Mouse (Mus musculus) gastrocnemius, postnatal 10 days (tissue): ENCODE results near the gene Cdca5. TPM values are rescaled to one million over a fixed set of nuclear protein-coding genes. Genes with fewer than 3 reads are reported as not detected.
"Not testable (repeated sequence)": the region's sequence is repeated elsewhere in the genome, so short reads cannot be mapped to it uniquely, and the experiment has no call there.

ENCODE experiments used
- DNase-seq: peaks from one replicate; pipeline ENCODE4 v3.0.0; 2021; ENCODE audit warnings: mixed read lengths
- total RNA-seq, 2 experiments: library from RNA; stranded (reverse); gene quantifications; 2 replicates each; pipeline ENCODE4 v1.2.3; 2021

Cdca5 gene
- total RNA-seq, 2 experiments from 2014 or later = 3.5 to 4.1 TPM

DNA sequence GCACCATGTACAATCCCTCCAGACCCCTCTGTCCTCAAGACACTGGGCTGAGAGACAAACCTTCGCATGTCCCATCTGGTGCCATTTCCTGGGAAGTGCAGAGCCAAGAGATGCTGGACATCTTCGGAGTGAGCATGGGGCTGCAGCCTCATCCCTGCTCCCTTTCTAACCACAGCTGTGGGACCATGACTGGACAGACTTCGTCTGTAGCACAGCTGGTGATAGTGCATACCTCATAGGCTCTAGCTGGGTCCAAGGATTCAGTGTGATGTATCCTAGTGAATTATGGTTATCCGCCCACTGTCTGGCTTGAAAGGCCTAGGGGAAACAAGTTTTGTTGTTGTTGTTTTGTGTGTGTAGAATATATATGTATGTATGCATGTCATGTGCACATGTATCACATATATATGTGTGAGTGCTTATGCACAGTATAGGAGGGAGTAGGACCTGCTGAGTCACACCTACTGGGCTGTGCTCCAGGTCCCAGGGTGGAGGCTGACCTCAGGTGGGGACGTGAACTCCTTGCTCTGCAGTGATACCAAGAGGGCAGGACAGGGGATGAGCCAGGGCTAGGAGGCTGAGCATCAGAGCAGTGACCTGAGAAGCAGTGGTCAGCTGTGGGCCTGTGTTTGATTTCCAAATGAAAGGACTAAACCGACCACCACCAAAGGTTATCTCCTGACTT lies 17.5 kb downstream of the Cdca5 start:
- no peak for DNase-seq

DNA sequence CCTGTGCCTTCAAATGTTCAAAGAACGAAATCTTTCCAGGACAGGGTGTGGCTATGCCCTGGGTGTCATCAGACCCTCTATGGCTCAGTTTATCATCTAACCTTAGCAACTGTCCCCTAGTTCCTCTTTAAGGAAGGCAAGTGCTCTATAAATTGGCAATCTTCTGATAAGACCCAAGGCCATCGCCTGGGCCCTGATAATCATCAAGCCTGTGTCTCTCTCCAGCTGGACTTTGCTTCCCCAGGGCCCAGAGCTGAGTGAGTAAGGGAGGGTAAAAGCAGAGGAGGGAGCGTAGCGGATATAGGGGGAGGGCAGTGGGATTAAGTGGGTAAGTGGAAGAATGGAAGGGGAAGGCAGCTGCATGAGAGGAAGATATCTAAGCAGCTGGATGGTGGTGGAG lies 19.7 kb downstream of the Cdca5 start:
- no peak for DNase-seq

- DNase-seq = no peak
Observed at GRCm38 (mm10) chr19:6105586-6105985, 20.8 kb downstream of the Cdca5 start, which contains the start of gene Naaladl1. TSS of gene Naaladl1 (plus strand) at chr19:6105782.

DNA sequence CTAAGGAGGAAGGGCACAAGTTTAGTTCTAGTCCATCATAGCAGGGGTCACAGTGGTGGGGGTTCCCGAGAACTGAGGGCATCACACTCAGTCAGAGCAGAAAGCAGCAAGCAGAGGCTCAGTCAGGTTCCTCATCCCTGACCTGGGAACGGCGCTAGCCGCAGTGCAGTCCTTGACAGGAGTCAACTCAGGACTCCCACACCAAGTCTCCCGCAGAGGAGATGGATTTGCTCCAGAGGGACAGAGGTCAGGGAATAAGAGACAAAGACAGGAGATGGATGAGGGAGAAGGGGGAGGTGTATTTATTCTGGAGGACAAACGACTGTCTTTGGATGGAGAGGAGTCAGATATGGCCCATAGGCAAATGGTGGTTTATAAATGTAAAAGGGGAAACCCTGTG lies 28.3 kb downstream of the Cdca5 start:
- no peak for DNase-seq

- no peak for DNase-seq
Observed at GRCm38 (mm10) chr19:6116113-6116850, 31.5 kb downstream of the Cdca5 start.

GRCm38 (mm10) chr19:6117346-6117985 lies 32.7 kb downstream of the Cdca5 start:
- DNase-seq = no peak

DNA sequence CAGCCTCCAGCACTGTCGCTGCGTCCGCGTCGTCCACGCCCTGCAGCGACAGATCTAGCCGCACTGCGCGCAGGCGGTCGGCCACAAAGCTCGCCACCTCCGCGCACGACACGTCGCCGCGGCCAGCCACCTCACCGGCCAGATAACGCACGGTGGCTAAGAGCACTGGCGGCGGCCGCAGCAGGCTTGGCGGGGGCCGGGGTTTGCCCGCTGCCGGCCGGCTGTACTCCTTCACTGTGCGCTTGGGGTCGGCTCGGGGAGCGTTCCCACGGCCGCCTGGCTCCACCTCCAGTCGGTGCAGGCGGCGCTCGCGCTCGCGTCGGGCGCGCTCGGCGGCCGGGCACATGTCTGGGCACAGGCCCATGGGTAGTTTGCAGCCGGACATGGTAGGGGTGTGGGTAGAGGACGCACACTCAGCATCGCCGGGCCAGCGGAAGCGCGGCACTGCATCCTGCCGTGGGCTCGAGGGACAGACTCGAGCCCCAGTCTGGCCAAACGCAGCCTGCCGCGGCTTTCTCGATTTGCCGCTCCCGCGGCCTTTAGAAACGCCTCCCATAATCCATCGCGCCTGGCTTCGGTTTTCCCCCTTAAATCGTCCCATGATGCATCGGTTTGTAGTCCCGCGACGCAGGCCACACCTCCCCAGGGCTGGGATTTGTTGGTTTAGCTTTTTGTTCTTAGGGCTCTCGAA lies 33.3 kb downstream of the Cdca5 start, which contains the start of gene Sac3d1:
Gene Sac3d1, minus strand, starts transcription at position 665 of the 691 bp plus-strand sequence.
- peak; percentile 83 for DNase-seq

DNA sequence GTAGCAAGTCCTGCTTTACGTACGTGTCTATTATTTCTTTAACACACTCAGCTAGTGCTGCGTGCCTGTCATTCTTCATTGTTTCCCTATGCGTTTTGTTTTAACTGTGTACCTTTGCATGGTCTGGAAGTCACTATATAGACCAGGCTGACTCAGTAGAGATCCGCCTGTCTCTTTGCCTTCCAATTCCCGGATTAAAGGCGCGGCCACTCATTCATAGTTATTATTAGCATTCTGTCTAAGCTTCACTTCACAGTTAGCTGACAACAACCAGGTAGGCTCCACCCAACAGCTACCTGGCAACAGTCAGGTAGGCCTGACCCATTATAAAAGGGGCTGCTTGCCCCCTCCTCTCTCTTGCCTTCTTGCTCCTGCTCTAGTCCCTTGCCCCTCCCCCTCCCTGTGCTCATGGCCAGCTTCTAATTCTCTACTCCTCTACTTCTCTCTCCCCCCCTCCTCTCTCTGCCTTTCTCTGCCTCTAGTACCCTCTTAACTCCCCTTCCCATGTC lies 33.9 kb downstream of the Cdca5 start:
- no peak for DNase-seq

GRCm38 (mm10) chr19:6121761-6122160 lies 37.0 kb downstream of the Cdca5 start:
- no peak for DNase-seq

DNA sequence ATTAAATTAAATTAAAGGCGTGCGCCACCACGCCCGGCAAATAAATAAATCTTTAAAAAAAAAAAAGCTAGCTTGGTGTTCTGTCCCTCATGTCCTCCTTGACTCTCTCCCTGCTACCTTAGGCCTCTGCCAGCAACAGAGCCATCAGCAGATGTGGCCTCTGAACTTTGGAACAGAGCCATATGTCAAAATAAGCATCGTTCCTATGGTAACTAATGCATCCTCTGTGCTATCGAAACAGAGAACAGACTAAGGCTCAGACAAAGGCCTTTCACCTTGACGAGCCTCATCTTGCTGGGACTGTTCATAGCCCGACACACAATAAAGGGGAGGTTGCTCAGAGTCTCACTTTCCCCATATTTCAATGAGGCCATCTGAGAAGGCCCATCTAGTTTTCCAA lies 38.5 kb downstream of the Cdca5 start:
- DNase-seq = no peak

DNA sequence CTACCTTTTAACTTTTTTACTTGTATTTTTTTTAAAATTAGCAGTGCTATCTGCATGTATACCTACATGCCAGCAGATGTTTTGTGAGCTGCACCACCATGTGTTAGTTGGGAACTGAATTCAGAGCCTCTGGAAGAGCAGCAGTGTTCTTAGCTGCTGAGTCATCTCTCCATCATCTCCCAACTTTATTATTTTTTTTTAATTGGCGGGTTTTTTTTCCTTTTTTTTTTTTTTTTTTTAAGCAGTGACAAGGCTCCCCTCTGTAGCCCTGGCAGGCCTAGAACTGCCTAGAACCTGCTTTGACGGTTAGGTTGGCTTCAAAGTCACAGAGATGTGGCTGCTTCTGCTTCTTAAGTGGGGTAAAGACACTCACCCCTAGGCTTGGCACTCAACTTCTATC lies 40.1 kb downstream of the Cdca5 start:
- no peak for DNase-seq

DNA sequence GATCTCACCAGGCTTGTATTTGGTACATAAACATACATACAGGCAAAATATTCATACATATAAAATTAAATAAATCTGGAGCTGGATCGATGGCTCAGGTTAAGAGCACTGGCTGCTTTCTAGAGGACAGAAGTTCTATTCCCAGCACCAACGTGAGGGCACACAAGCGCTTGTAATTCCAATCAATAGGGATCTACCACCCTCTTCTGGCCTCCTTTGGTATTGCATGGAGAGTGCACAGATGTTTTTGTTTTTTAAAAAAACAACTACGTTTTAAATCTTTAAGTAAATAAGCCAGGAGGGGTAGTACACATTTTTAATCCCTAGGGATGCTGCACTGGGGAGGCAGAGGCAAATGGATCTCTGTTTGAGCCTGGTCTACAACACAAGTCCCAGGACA lies 41.5 kb downstream of the Cdca5 start:
- DNase-seq = peak; percentile 57

GRCm38 (mm10) chr19:6126789-6127580 lies 42.2 kb downstream of the Cdca5 start:
- DNase-seq = no peak

- DNase-seq = peak; percentile 90
Observed at GRCm38 (mm10) chr19:6127760-6128341, 43.1 kb downstream of the Cdca5 start, which contains the start of gene Snx15. TSS of gene Snx15 (minus strand) at chr19:6128304.

DNA sequence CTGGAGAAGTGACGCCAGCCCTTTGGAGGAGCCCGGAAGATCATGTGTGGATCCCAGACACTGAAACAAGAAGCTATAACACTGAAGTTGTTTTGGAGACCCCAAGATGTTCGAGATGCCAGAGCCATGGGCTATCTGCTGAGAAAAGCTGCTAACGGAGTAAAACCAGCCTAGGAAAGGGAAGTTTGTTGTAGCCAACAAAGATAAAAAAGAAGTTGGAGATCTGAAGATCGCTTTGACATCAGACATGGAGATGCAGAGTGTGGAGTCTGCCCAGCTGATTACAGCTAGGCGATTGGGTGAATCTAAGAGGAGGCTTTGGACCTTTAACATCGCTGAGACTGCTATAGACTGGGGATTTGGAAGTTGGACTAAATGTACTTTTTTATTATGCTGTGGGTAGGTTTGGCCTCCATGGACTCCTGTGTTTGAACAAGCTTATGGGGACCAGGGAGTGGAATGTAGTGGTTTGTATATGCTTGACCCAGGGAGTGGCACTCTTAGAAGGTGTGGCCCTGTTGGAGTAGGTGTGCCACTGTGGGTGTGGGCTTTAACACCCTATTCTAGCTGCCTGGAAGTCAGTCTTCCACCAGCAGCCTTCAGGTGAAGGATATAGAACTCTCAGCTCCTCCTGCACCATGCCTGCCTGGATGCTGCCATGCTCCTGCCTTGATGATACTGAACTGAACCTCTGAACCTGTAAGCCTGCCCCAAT lies 45.8 kb downstream of the Cdca5 start:
- DNase-seq = not testable (repeated sequence)

DNA sequence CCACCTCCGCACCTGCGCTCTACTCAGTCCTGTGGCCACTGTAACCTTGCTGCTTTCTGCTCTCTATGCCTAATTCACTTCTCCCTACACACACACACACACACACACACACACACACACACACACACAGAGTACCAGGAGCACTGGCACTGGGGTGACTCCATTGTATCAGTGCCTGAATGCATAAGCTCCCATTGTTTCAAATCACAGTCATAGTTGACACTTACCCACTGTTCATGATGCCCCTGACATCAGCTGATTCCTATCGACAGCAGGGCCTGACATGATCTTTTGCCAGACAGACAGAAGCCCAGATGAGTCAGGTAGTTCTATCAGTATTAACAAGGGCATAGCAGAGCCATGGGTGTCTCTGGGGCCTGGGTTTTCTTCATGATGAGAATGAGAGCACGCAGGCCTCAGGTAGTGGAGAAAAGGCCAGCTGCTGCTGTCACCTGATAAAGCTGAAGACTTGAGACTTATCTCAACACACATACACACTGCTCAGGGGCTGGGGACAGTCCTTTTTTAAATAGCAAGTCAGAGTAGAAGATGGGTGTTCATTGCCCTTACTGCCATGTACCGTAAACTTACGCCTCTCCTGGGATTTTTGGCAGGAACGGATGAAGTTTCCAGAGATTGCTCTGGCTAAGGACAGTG lies 47.5 kb downstream of the Cdca5 start:
- no peak for DNase-seq

DNA sequence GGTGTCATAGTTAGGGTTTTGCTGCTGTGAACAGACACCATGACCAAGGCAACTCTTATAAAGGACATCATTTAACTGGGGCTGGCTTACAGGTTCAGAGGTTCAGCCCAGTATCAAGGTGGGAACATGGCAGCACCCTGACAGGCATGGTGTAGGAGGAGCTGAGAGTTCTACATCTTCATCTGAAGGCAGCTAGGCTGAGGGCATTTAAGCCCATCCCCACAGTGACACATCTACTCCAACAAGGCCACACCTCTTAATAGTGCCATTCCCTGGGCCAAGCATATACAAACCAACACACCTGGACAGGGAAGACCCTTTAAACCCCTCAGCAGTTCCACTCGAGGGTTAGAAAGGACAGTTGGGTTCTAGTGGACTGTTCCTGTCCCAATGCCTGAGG lies 48.4 kb downstream of the Cdca5 start:
- DNase-seq = not testable (repeated sequence)

DNA sequence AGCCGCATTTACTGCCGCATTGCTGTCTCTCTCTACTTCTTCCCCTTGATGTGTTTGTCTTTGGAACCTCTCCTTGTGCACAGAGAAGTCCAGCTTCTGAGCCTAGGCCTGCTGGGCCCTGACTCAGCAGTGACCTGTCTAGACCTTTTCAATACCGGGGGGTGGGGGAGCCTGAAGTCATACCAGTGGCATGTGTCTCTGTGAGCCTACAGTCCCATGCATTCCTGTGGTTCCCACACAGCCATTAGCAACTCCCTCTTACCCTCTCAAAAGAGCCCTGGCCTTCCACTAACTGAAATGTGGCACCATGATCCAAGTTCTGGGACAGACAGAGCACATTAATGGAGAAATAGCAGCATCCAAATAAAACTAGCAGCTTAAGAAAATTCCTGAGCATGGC lies 51.6 kb downstream of the Cdca5 start:
- no peak for DNase-seq

DNA sequence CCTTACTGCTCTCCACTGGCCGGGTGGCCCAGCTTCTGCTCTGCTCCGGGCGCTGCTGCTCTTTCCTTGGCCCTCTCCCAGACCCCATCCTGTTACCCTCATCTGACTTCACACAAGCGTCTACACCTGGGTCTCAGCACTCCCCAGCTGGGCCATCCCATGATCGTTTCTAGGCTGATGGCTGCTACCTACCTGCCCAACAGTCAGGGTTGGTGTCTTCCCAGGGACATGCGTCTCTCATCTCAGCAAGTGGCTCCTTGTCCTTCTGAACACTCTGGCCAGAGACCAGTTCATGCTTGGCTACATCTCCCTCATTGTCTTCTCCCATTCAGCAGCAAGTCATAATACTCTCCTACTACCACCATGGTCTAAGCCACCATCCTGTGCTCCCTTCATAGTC lies 54.9 kb downstream of the Cdca5 start:
- no peak for DNase-seq

- DNase-seq = no peak
Observed at GRCm38 (mm10) chr19:6140374-6140677, 55.5 kb downstream of the Cdca5 start.
